Mouse (Mus musculus): Measurements from ENCODE around the gene Cd3eap.

DNA sequence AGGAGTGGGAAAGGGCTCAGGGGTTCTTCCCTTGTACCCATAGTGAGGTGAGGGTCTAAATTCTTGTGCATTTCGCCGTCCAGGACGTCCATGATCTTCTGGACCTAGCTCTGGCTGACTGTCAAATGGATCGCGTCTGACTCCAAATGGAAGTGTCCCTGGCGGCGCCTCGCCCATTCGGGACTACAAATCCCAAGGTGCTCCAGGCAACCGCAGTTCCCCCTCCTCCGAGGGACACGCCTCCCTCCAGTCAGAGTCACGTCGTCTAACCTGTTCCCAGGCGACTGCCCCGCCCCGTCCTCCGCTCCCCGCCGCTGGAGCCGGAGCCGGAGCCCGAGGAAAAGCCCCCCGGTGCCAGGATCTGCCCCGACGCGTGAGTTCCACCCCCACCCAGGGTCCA is 1.7 kb upstream of the Cd3eap start:
- TF ChIP-seq EP300 (IDR thresholded peaks at IDR 0.05; ENCODE audit: low read depth): no peak
- TF ChIP-seq CTCF (IDR thresholded peaks at IDR 0.05; ENCODE audit: low read depth): no peak

Data from liver, embryonic 14.5 days (tissue).